Mouse (Mus musculus): Measurements from ENCODE around the gene Pdss2. TPM values are rescaled to one million over a fixed set of nuclear protein-coding genes. Genes with fewer than 3 reads are reported as not detected.

The Pdss2 gene
- polyA plus RNA-seq, 1 experiment from 2014 or later: 18.4 TPM

GRCm38 (mm10) chr10:43434326-43434725, 213.0 kb downstream of the Pdss2 start:
- Histone ChIP-seq H3K27me3 (ENCODE audit: control insufficient read depth, insufficient read depth, low read length) (no peaks in the 10 kb centered on the region), H3K36me3 (ENCODE audit: control insufficient read depth, insufficient read depth, low read length) (no peaks in the 10 kb centered on the region), H3K9me3 (ENCODE audit: control insufficient read depth, low read length) (no peaks in the 10 kb centered on the region), H3K9ac (ENCODE audit: low read depth, low read length) (no peak overlapping the region), H3K4me2 (replicated peaks; ENCODE audit: low read depth, low read length) (no peak overlapping the region), H3K27ac (ENCODE audit: low read depth, low read length) (no peak overlapping the region), H3K4me1 (replicated peaks; ENCODE audit: control insufficient read depth, insufficient read depth, low read length) (no peaks in the 10 kb centered on the region), H3K4me3 (ENCODE audit: low read depth, low read length) (no peak overlapping the region)
- WGBS: 95% methylated on average over 4 of the region's 4 CpGs
- DNase-seq (ENCODE audit: low spot score) (no peak), ATAC-seq (ENCODE audit: low FRiP score) (no peak)

GRCm38 (mm10) chr10:43435757-43436156, 214.5 kb downstream of the Pdss2 start:
- Histone ChIP-seq H3K27me3 (ENCODE audit: control insufficient read depth, insufficient read depth, low read length) (no peaks in the 10 kb centered on the region), H3K4me3 (ENCODE audit: low read depth, low read length) (no peak overlapping the region), H3K36me3 (ENCODE audit: control insufficient read depth, insufficient read depth, low read length) (no peaks in the 10 kb centered on the region), H3K27ac (ENCODE audit: low read depth, low read length) (no peak overlapping the region), H3K4me1 (replicated peaks; ENCODE audit: control insufficient read depth, insufficient read depth, low read length) (0 out of 2 replicates have a peak, but pooled peaks cover 3% of the 10 kb centered on the region), H3K9me3 (ENCODE audit: control insufficient read depth, low read length) (no peaks in the 10 kb centered on the region), H3K4me2 (replicated peaks; ENCODE audit: low read depth, low read length) (no peak overlapping the region), H3K9ac (ENCODE audit: low read depth, low read length) (no peak overlapping the region)
- ATAC-seq (ENCODE audit: low FRiP score) (no peak), DNase-seq (ENCODE audit: low spot score) (no peak)
- WGBS: 92% methylated on average over 3 of the region's 3 CpGs

- DNase-seq (ENCODE audit: low spot score) (peak; percentile 55), ATAC-seq (ENCODE audit: low FRiP score) (peak; percentile 74)
- 0 out of 2 replicates have a peak, but pooled peaks cover 3% of the 10 kb centered on the region for H3K4me1 ChIP-seq (replicated peaks; ENCODE audit: control insufficient read depth, insufficient read depth, low read length)
- 8% methylated on average over 7 of the region's 7 CpGs for WGBS
- no peaks in the 10 kb centered on the region for H3K27me3 ChIP-seq (ENCODE audit: control insufficient read depth, insufficient read depth, low read length)
- no peaks in the 10 kb centered on the region for H3K9me3 ChIP-seq (ENCODE audit: control insufficient read depth, low read length)
- H3K27ac ChIP-seq (ENCODE audit: low read depth, low read length): peak overlapping the region; percentile 81
- no peaks in the 10 kb centered on the region for H3K36me3 ChIP-seq (ENCODE audit: control insufficient read depth, insufficient read depth, low read length)
- H3K4me2 ChIP-seq (replicated peaks; ENCODE audit: low read depth, low read length): no peak overlapping the region; the same call in 1 of the 2 replicates
- no peak overlapping the region for H3K9ac ChIP-seq (ENCODE audit: low read depth, low read length)
- no peak overlapping the region for H3K4me3 ChIP-seq (ENCODE audit: low read depth, low read length)
Measured at GRCm38 (mm10) chr10:43439492-43439941, 218.2 kb downstream of the Pdss2 start.

GRCm38 (mm10) chr10:43440050-43440449, 218.8 kb downstream of the Pdss2 start:
- Histone ChIP-seq H3K36me3 (ENCODE audit: control insufficient read depth, insufficient read depth, low read length) (no peaks in the 10 kb centered on the region), H3K9me3 (ENCODE audit: control insufficient read depth, low read length) (no peaks in the 10 kb centered on the region), H3K9ac (ENCODE audit: low read depth, low read length) (no peak overlapping the region), H3K4me2 (replicated peaks; ENCODE audit: low read depth, low read length) (0 out of 2 replicates have a peak overlapping the region, but pooled peaks have one; percentile 3), H3K27ac (ENCODE audit: low read depth, low read length) (peak overlapping the region; percentile 81), H3K4me1 (replicated peaks; ENCODE audit: control insufficient read depth, insufficient read depth, low read length) (0 out of 2 replicates have a peak, but pooled peaks cover 3% of the 10 kb centered on the region), H3K4me3 (ENCODE audit: low read depth, low read length) (no peak overlapping the region), H3K27me3 (ENCODE audit: control insufficient read depth, insufficient read depth, low read length) (no peaks in the 10 kb centered on the region)
- DNase-seq (ENCODE audit: low spot score) (peak; percentile 59), ATAC-seq (ENCODE audit: low FRiP score) (peak; percentile 44; the same call in 1 of the 2 replicates)
- whole genome bisulfite sequencing: 34% methylated on average over 13 of the region's 13 CpGs

GRCm38 (mm10) chr10:43440981-43441740, 219.9 kb downstream of the Pdss2 start:
- 46% methylated on average over 15 of the region's 15 CpGs for WGBS
- ATAC-seq (ENCODE audit: low FRiP score) (no peak), DNase-seq (ENCODE audit: low spot score) (peak; percentile 36)
- H3K4me3 ChIP-seq (ENCODE audit: low read depth, low read length): no peak overlapping the region
- H3K36me3 ChIP-seq (ENCODE audit: control insufficient read depth, insufficient read depth, low read length): no peaks in the 10 kb centered on the region
- no peaks in the 10 kb centered on the region for H3K9me3 ChIP-seq (ENCODE audit: control insufficient read depth, low read length)
- no peak overlapping the region for H3K4me2 ChIP-seq (replicated peaks; ENCODE audit: low read depth, low read length)
- no peak overlapping the region for H3K9ac ChIP-seq (ENCODE audit: low read depth, low read length)
- H3K4me1 ChIP-seq (replicated peaks; ENCODE audit: control insufficient read depth, insufficient read depth, low read length): 0 out of 2 replicates have a peak, but pooled peaks cover 3% of the 10 kb centered on the region
- H3K27ac ChIP-seq (ENCODE audit: low read depth, low read length): peak overlapping the region; percentile 81; the same call in 1 of the 2 replicates
- H3K27me3 ChIP-seq (ENCODE audit: control insufficient read depth, insufficient read depth, low read length): no peaks in the 10 kb centered on the region

GRCm38 (mm10) chr10:43448656-43449055, 227.4 kb downstream of the Pdss2 start:
- 90% methylated on average over 3 of the region's 3 CpGs for WGBS

GRCm38 (mm10) chr10:43451848-43452662, 230.8 kb downstream of the Pdss2 start:
- Histone ChIP-seq H3K36me3 (ENCODE audit: control insufficient read depth, insufficient read depth, low read length) (no peaks in the 10 kb centered on the region), H3K9ac (ENCODE audit: low read depth, low read length) (peak overlapping the region; percentile 23; the same call in 1 of the 2 replicates), H3K4me2 (replicated peaks; ENCODE audit: low read depth, low read length) (peak overlapping the region; percentile 32), H3K4me1 (replicated peaks; ENCODE audit: control insufficient read depth, insufficient read depth, low read length) (peaks cover 3% of the 10 kb centered on the region; the same call in 1 of the 2 replicates), H3K9me3 (ENCODE audit: control insufficient read depth, low read length) (no peaks in the 10 kb centered on the region), H3K4me3 (ENCODE audit: low read depth, low read length) (no peak overlapping the region), H3K27ac (ENCODE audit: low read depth, low read length) (no peak overlapping the region), H3K27me3 (ENCODE audit: control insufficient read depth, insufficient read depth, low read length) (no peaks in the 10 kb centered on the region)
- WGBS: 28% methylated on average over 16 of the region's 16 CpGs
- ATAC-seq (ENCODE audit: low FRiP score): peak; percentile 82
- peak; percentile 86 for DNase-seq (ENCODE audit: low spot score)

More at GRCm38 (mm10) chr10:43448656-43449055, 227.4 kb downstream of the Pdss2 start:
- no peak overlapping the region for H3K27ac ChIP-seq (ENCODE audit: low read depth, low read length)
- H3K4me3 ChIP-seq (ENCODE audit: low read depth, low read length): no peak overlapping the region
- ATAC-seq (ENCODE audit: low FRiP score) (no peak), DNase-seq (ENCODE audit: low spot score) (no peak)
- H3K4me1 ChIP-seq (replicated peaks; ENCODE audit: control insufficient read depth, insufficient read depth, low read length): peaks cover 3% of the 10 kb centered on the region; the same call in 1 of the 2 replicates
- H3K4me2 ChIP-seq (replicated peaks; ENCODE audit: low read depth, low read length): no peak overlapping the region
- H3K9ac ChIP-seq (ENCODE audit: low read depth, low read length): no peak overlapping the region
- no peaks in the 10 kb centered on the region for H3K27me3 ChIP-seq (ENCODE audit: control insufficient read depth, insufficient read depth, low read length)
- no peaks in the 10 kb centered on the region for H3K9me3 ChIP-seq (ENCODE audit: control insufficient read depth, low read length)
- H3K36me3 ChIP-seq (ENCODE audit: control insufficient read depth, insufficient read depth, low read length): no peaks in the 10 kb centered on the region

- no peaks in the 10 kb centered on the region for H3K9me3 ChIP-seq (ENCODE audit: control insufficient read depth, low read length)
- peaks cover 3% of the 10 kb centered on the region; the same call in 1 of the 2 replicates for H3K4me1 ChIP-seq (replicated peaks; ENCODE audit: control insufficient read depth, insufficient read depth, low read length)
- no peak overlapping the region for H3K4me3 ChIP-seq (ENCODE audit: low read depth, low read length)
- no peaks in the 10 kb centered on the region for H3K36me3 ChIP-seq (ENCODE audit: control insufficient read depth, insufficient read depth, low read length)
- DNase-seq (ENCODE audit: low spot score) (no peak), ATAC-seq (ENCODE audit: low FRiP score) (no peak)
- no peak overlapping the region for H3K27ac ChIP-seq (ENCODE audit: low read depth, low read length)
- peak overlapping the region; percentile 32 for H3K4me2 ChIP-seq (replicated peaks; ENCODE audit: low read depth, low read length)
- WGBS: 16% methylated on average over 5 of the region's 5 CpGs
- no peaks in the 10 kb centered on the region for H3K27me3 ChIP-seq (ENCODE audit: control insufficient read depth, insufficient read depth, low read length)
- H3K9ac ChIP-seq (ENCODE audit: low read depth, low read length): no peak overlapping the region
Measured at GRCm38 (mm10) chr10:43452663-43452996, 231.3 kb downstream of the Pdss2 start.

Measured in hindbrain, embryonic 11.5 days (tissue).